29 mouse cellular contexts compared by ENCODE assay signal in the genomic region with DNA sequence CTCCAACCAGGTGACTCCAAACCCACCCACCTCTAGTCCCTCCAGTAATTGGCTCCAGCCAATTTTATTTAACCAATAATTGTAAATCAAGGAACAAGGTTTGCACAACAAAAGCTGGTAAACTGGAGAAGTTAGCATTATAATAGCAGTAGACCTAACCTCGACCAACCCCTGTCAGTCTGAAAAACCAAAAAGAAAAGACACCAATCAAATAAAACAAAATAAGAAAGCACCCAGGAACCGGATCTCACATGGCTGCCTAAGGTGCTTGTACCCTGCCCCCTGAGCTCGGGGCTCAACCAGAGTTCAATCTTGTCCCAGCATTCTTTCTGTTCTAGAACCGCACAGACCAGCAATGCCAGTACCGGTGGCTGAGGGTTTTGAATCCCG. TPM values are rescaled to one million over a fixed set of nuclear protein-coding genes. Genes with fewer than 3 reads are reported as not detected.
DNase-seq lines count a peak whose midpoint lies in the region; ATAC-seq and TF ChIP-seq lines count a peak whose summit lies in the region.
"Had no signal": no experiment of that assay in that cellular context is flagged by ENCODE, and none has a peak within 500 bp of the region (broad histone marks: within the 10 kb centered on the region; RNA-seq: fewer than 3 reads in every experiment).

No protein-coding gene starts in this region.

- no peak overlapping the region for H3K4me3 ChIP-seq in liver, embryonic 12.5 days
- H3K4me3 ChIP-seq in liver, embryonic 11.5 days (ENCODE audit: low read depth, low read length), result no peak overlapping the region
- H3K4me3 ChIP-seq in layer of hippocampus, adult 2 months, result no peak overlapping the region
- H3K4me3 ChIP-seq: embryonic facial prominence, embryonic 10.5 days; embryonic facial prominence, embryonic 12.5 days; forebrain, embryonic 13.5 days; forebrain, embryonic 15.5 days had no signal

- no peaks in the 10 kb centered on the region for H3K9me3 ChIP-seq in liver, embryonic 12.5 days (replicated peaks)
- H3K9me3 ChIP-seq in liver, embryonic 11.5 days (ENCODE audit: control insufficient read depth, low read length), result no peaks in the 10 kb centered on the region
- H3K9me3 ChIP-seq: embryonic facial prominence, embryonic 10.5 days; embryonic facial prominence, embryonic 12.5 days; forebrain, embryonic 13.5 days; forebrain, embryonic 15.5 days; G1E had no signal

- DNase-seq in liver, embryonic 11.5 days (ENCODE audit: low spot score), result no peak
- peak; percentile 94 for DNase-seq in ES-CJ7 (ENCODE audit: low read depth, low spot score)
- peak; percentile 98 for DNase-seq in R1 (ENCODE audit: low read depth, low spot score)
- DNase-seq in ZHBTc4 (ENCODE audit: low read depth, low spot score), result peak; percentile 95
- no peak for DNase-seq in spleen, adult 18-20 months
- DNase-seq in kidney, postnatal 4 days, result no peak
- DNase-seq in layer of hippocampus, adult 2 months (ENCODE audit: low spot score in 2 of 2), result no peak
- DNase-seq: adrenal gland, adult 2 months; adrenal gland, postnatal 10 days; adrenal gland, postnatal 36 days; B cell, adult 2 months; cerebellum, adult 11-12 months; cerebellum, adult 2 months; cerebellum, adult 9-10 months; cerebellum, postnatal 10 days; cerebellum, postnatal 25 days; forebrain, postnatal 0 days had no signal

- H3K9ac ChIP-seq in liver, embryonic 12.5 days, result no peak overlapping the region
- no peak overlapping the region for H3K9ac ChIP-seq in liver, embryonic 11.5 days (ENCODE audit: low read depth, low read length)
- H3K9ac ChIP-seq: embryonic facial prominence, embryonic 12.5 days; forebrain, embryonic 13.5 days; forebrain, embryonic 15.5 days; forebrain, postnatal 0 days had no signal

- H3K4me2 ChIP-seq in liver, embryonic 12.5 days, result no peak overlapping the region
- H3K4me2 ChIP-seq in liver, embryonic 11.5 days, result no peak overlapping the region
- H3K4me2 ChIP-seq: embryonic facial prominence, embryonic 12.5 days; forebrain, embryonic 13.5 days; forebrain, embryonic 15.5 days had no signal

- TF ChIP-seq CTCF in layer of hippocampus, adult 2 months (conservative IDR thresholded peaks at IDR 0.05), result no peak

- H3K27me3 ChIP-seq in liver, embryonic 12.5 days (replicated peaks), result no peaks in the 10 kb centered on the region
- no peaks in the 10 kb centered on the region for H3K27me3 ChIP-seq in liver, embryonic 11.5 days (replicated peaks; ENCODE audit: control insufficient read depth, insufficient read depth, low read length)
- H3K27me3 ChIP-seq: CH12.LX; embryonic facial prominence, embryonic 12.5 days; forebrain, embryonic 13.5 days; forebrain, embryonic 15.5 days; Patski had no signal

- H3K36me3 ChIP-seq in liver, embryonic 12.5 days, result peaks cover 86% of the 10 kb centered on the region
- peaks cover 16% of the 10 kb centered on the region for H3K36me3 ChIP-seq in liver, embryonic 11.5 days (ENCODE audit: control insufficient read depth, insufficient read depth, low read length)
- H3K36me3 ChIP-seq: forebrain, embryonic 15.5 days had no signal

- 78% methylated on average over 6 of the region's 6 CpGs for WGBS in liver, embryonic 12.5 days (ENCODE audit: insufficient replicate concordance)
- 83% methylated on average over 6 of the region's 6 CpGs for WGBS in liver, embryonic 11.5 days

- ATAC-seq in liver, embryonic 12.5 days, result no peak
- ATAC-seq in liver, embryonic 11.5 days (replicated peaks; ENCODE audit: low FRiP score), result no peak
- ATAC-seq: CD4-positive, CD25-positive, alpha-beta regulatory T cell, adult 4 months; forebrain, embryonic 13.5 days; forebrain, embryonic 15.5 days; forebrain, postnatal 0 days; Patski had no signal

- peaks cover 34% of the 10 kb centered on the region for H3K4me1 ChIP-seq in liver, embryonic 12.5 days
- peaks cover 24% of the 10 kb centered on the region for H3K4me1 ChIP-seq in liver, embryonic 11.5 days (replicated peaks; ENCODE audit: control insufficient read depth, insufficient read depth, low read length)
- H3K4me1 ChIP-seq: embryonic facial prominence, embryonic 10.5 days; embryonic facial prominence, embryonic 12.5 days; forebrain, embryonic 13.5 days; forebrain, embryonic 15.5 days had no signal

- 0 out of 2 replicates have a peak overlapping the region, but pooled peaks have one; percentile 28 for H3K27ac ChIP-seq in liver, embryonic 12.5 days
- no peak overlapping the region for H3K27ac ChIP-seq in liver, embryonic 11.5 days (ENCODE audit: low read depth, low read length)
- no peak overlapping the region for H3K27ac ChIP-seq in layer of hippocampus, adult 2 months
- H3K27ac ChIP-seq: embryonic facial prominence, embryonic 10.5 days; embryonic facial prominence, embryonic 12.5 days; forebrain, embryonic 13.5 days; forebrain, embryonic 15.5 days had no signal

RNA-seq across cellular contexts. Expression of a gene that starts 7.6 kb away (rescaled TPM):
- 71.7 and 72.8 TPM in 2 replicates for polyA plus RNA-seq in liver, embryonic 12.5 days (2016; fragmentation: Nextera tagmentation; extraction: Ambion mirVana)
- 69.2 and 70.9 TPM in 2 replicates for polyA plus RNA-seq in liver, embryonic 11.5 days (2014; fragmentation: Nextera tagmentation; extraction: Ambion mirVana)
- 1 to 10 TPM; 1.8 to 2.6 TPM for total RNA-seq in layer of hippocampus, adult 2 months (2021)

RNA-seq across cellular contexts. Expression of a gene that starts 25.5 kb away (rescaled TPM):
- polyA plus RNA-seq in liver, embryonic 12.5 days (2016; fragmentation: Nextera tagmentation; extraction: Ambion mirVana), result not detected in 2 replicates
- polyA plus RNA-seq in liver, embryonic 11.5 days (2014; fragmentation: Nextera tagmentation; extraction: Ambion mirVana), result not detected in 2 replicates
- not detected for total RNA-seq in layer of hippocampus, adult 2 months (2021)
- total RNA-seq: adrenal gland, adult 2 months; adrenal gland, postnatal 10 days; adrenal gland, postnatal 36 days; CH12.LX; forebrain, postnatal 0 days had no signal
- polyA plus RNA-seq: adrenal gland, adult 2 months; CD4-positive, CD25-positive, alpha-beta regulatory T cell, adult 4 months; cerebellum, adult 2 months; cortical plate, adult 2 months; embryonic facial prominence, embryonic 10.5 days; embryonic facial prominence, embryonic 12.5 days; embryonic facial prominence, embryonic 14.5 days; forebrain, embryonic 11.5 days; forebrain, embryonic 13.5 days; forebrain, embryonic 15.5 days; G1E; Patski had no signal

RNA-seq across cellular contexts. Expression of a gene that starts 45.0 kb away (rescaled TPM):
- polyA plus RNA-seq in liver, embryonic 12.5 days (2016; fragmentation: Nextera tagmentation; extraction: Ambion mirVana), result 24.4 and 25.9 TPM in 2 replicates
- 43.0 and 44.8 TPM in 2 replicates for polyA plus RNA-seq in liver, embryonic 11.5 days (2014; fragmentation: Nextera tagmentation; extraction: Ambion mirVana)
- total RNA-seq in layer of hippocampus, adult 2 months (2021), result 10 to 100 TPM; 28.4 to 31.3 TPM

Comparison
In these comparisons a context has a peak if more than half of its experiments do, and no peak if none do; other contexts are left out.
1. DNase-seq: peak in ES-CJ7 (single experiment), R1 (single experiment) and ZHBTc4 (single experiment); none in liver, embryonic 11.5 days (single experiment), spleen, adult 18-20 months (0 of 2), kidney, postnatal 4 days (0 of 2) and layer of hippocampus, adult 2 months (0 of 2).